Mouse (Mus musculus): ENCODE measurements around the gene Nfat5.

DNA sequence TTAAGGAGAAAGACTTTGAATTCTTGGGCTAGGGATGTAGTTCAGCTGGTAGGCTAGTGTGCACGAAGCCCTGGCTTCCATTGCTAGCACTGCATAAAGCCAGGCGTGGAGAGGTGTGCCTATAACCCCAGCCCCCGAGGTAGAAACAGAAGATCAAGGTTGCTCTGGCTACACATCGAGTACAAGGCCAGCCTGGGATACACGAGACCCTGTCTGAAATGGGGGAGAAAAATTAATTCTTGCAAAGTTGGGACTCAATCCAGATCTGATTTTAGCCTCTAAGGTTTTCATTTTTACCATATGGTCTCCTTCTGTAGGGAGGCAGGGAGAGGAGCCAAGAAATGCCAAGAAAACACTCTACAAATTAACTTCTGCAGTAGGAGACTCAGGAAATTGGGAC lies 36.0 kb upstream of the Nfat5 start:
- TF ChIP-seq EP300 (IDR thresholded peaks at IDR 0.05; ENCODE audit: insufficient read depth, low read depth, low read length) (no peak), POLR2A (IDR thresholded peaks at IDR 0.05; ENCODE audit: insufficient read depth, low read length) (no peak)

Data from ES-Bruce4 (cell line).